Mouse (Mus musculus): ENCODE measurements around the gene Tmem203. TPM values are rescaled to one million over a fixed set of nuclear protein-coding genes. Genes with fewer than 3 reads are reported as not detected.

Tmem203 gene
- polyA plus RNA-seq, 1 experiment, result 1.6 TPM

- Histone ChIP-seq H3K36me3 (ENCODE audit: control insufficient read depth) (no peaks in the 10 kb centered on the region), H3K4me1 (ENCODE audit: control insufficient read depth) (peaks cover 34% of the 10 kb centered on the region), H3K9me3 (ENCODE audit: control insufficient read depth, low read length) (no peaks in the 10 kb centered on the region), H3K4me3 (replicated peaks) (no peak overlapping the region), H3K27me3 (ENCODE audit: control insufficient read depth) (peaks cover 7% of the 10 kb centered on the region)
- TF ChIP-seq GATA1 (IDR thresholded peaks at IDR 0.05; ENCODE audit: low read length) (no peak), TAL1 (IDR thresholded peaks at IDR 0.05; ENCODE audit: low read length) (no peak)
Observed at GRCm38 (mm10) chr2:25229582-25229981, 25.7 kb upstream of the Tmem203 start.

- no peaks in the 10 kb centered on the region for H3K9me3 ChIP-seq (ENCODE audit: control insufficient read depth, low read length)
- H3K27me3 ChIP-seq (ENCODE audit: control insufficient read depth), result peaks cover 7% of the 10 kb centered on the region
- peaks cover 30% of the 10 kb centered on the region for H3K4me1 ChIP-seq (ENCODE audit: control insufficient read depth)
- H3K4me3 ChIP-seq (replicated peaks), result no peak overlapping the region
- H3K36me3 ChIP-seq (ENCODE audit: control insufficient read depth), result no peaks in the 10 kb centered on the region
- TF ChIP-seq GATA1 (IDR thresholded peaks at IDR 0.05; ENCODE audit: low read length) (no peak), TAL1 (IDR thresholded peaks at IDR 0.05; ENCODE audit: low read length) (no peak)
Observed at GRCm38 (mm10) chr2:25230581-25230980, 24.7 kb upstream of the Tmem203 start.

GRCm38 (mm10) chr2:25231038-25231437 is 24.2 kb upstream of the Tmem203 start:
- Histone ChIP-seq H3K36me3 (ENCODE audit: control insufficient read depth) (no peaks in the 10 kb centered on the region), H3K27me3 (ENCODE audit: control insufficient read depth) (peaks cover 9% of the 10 kb centered on the region), H3K4me3 (replicated peaks) (no peak overlapping the region), H3K9me3 (ENCODE audit: control insufficient read depth, low read length) (no peaks in the 10 kb centered on the region), H3K4me1 (ENCODE audit: control insufficient read depth) (peaks cover 27% of the 10 kb centered on the region)
- no peak for TF ChIP-seq TAL1 (IDR thresholded peaks at IDR 0.05; ENCODE audit: low read length)
- no peak for TF ChIP-seq GATA1 (IDR thresholded peaks at IDR 0.05; ENCODE audit: low read length)

- no peaks in the 10 kb centered on the region for H3K9me3 ChIP-seq (ENCODE audit: control insufficient read depth, low read length)
- TF ChIP-seq TAL1 (IDR thresholded peaks at IDR 0.05; ENCODE audit: low read length) (no peak), GATA1 (IDR thresholded peaks at IDR 0.05; ENCODE audit: low read length) (no peak)
- peaks cover 16% of the 10 kb centered on the region for H3K27me3 ChIP-seq (ENCODE audit: control insufficient read depth)
- H3K4me3 ChIP-seq (replicated peaks), result no peak overlapping the region
- H3K4me1 ChIP-seq (ENCODE audit: control insufficient read depth), result peaks cover 18% of the 10 kb centered on the region
- H3K36me3 ChIP-seq (ENCODE audit: control insufficient read depth), result no peaks in the 10 kb centered on the region
Observed at GRCm38 (mm10) chr2:25233421-25233820, 21.8 kb upstream of the Tmem203 start.

GRCm38 (mm10) chr2:25234050-25234449 is 21.2 kb upstream of the Tmem203 start, which contains the start of gene Slc34a3:
Gene Slc34a3 (minus strand): TSS chr2:25234364.
- TF ChIP-seq GATA1 (IDR thresholded peaks at IDR 0.05; ENCODE audit: low read length), result no peak
- TF ChIP-seq TAL1 (IDR thresholded peaks at IDR 0.05; ENCODE audit: low read length), result no peak
- no peak within 1 kb of the TSS for H3K4me3 ChIP-seq (replicated peaks)
- peaks cover 15% of the 10 kb centered on the region for H3K4me1 ChIP-seq (ENCODE audit: control insufficient read depth)
- no peaks in the 10 kb centered on the region for H3K9me3 ChIP-seq (ENCODE audit: control insufficient read depth, low read length)
- peaks cover 16% of the 10 kb centered on the region for H3K27me3 ChIP-seq (ENCODE audit: control insufficient read depth)
- no peaks in the 10 kb centered on the region for H3K36me3 ChIP-seq (ENCODE audit: control insufficient read depth)

- no peak overlapping the region for H3K4me3 ChIP-seq (replicated peaks)
- no peaks in the 10 kb centered on the region for H3K36me3 ChIP-seq (ENCODE audit: control insufficient read depth)
- TF ChIP-seq TAL1 (IDR thresholded peaks at IDR 0.05; ENCODE audit: low read length) (no peak), GATA1 (IDR thresholded peaks at IDR 0.05; ENCODE audit: low read length) (no peak)
- no peaks in the 10 kb centered on the region for H3K9me3 ChIP-seq (ENCODE audit: control insufficient read depth, low read length)
- H3K27me3 ChIP-seq (ENCODE audit: control insufficient read depth), result peaks cover 16% of the 10 kb centered on the region
- H3K4me1 ChIP-seq (ENCODE audit: control insufficient read depth), result peaks cover 17% of the 10 kb centered on the region
Observed at GRCm38 (mm10) chr2:25234551-25235220, 20.6 kb upstream of the Tmem203 start.

- Histone ChIP-seq H3K36me3 (ENCODE audit: control insufficient read depth) (no peaks in the 10 kb centered on the region), H3K4me1 (ENCODE audit: control insufficient read depth) (peaks cover 36% of the 10 kb centered on the region), H3K9me3 (ENCODE audit: control insufficient read depth, low read length) (no peaks in the 10 kb centered on the region), H3K27me3 (ENCODE audit: control insufficient read depth) (peaks cover 22% of the 10 kb centered on the region), H3K4me3 (replicated peaks) (no peak within 1 kb of the TSS)
- TF ChIP-seq GATA1 (IDR thresholded peaks at IDR 0.05; ENCODE audit: low read length) (no peak), TAL1 (IDR thresholded peaks at IDR 0.05; ENCODE audit: low read length) (no peak)
Observed at GRCm38 (mm10) chr2:25236614-25237013, 18.6 kb upstream of the Tmem203 start, which contains the start of gene Rnf224. Gene Rnf224 (minus strand): TSS chr2:25236787.

- no peak overlapping the region for H3K4me3 ChIP-seq (replicated peaks)
- H3K36me3 ChIP-seq (ENCODE audit: control insufficient read depth), result no peaks in the 10 kb centered on the region
- H3K4me1 ChIP-seq (ENCODE audit: control insufficient read depth), result peaks cover 44% of the 10 kb centered on the region
- peaks cover 28% of the 10 kb centered on the region for H3K27me3 ChIP-seq (ENCODE audit: control insufficient read depth)
- no peaks in the 10 kb centered on the region for H3K9me3 ChIP-seq (ENCODE audit: control insufficient read depth, low read length)
- no peak for TF ChIP-seq GATA1 (IDR thresholded peaks at IDR 0.05; ENCODE audit: low read length)
Observed at GRCm38 (mm10) chr2:25237522-25237921, 17.7 kb upstream of the Tmem203 start.

- TF ChIP-seq GATA1 (IDR thresholded peaks at IDR 0.05; ENCODE audit: low read length) (no peak), TAL1 (IDR thresholded peaks at IDR 0.05; ENCODE audit: low read length) (no peak)
- Histone ChIP-seq H3K4me1 (ENCODE audit: control insufficient read depth) (peaks cover 47% of the 10 kb centered on the region), H3K27me3 (ENCODE audit: control insufficient read depth) (peaks cover 34% of the 10 kb centered on the region), H3K9me3 (ENCODE audit: control insufficient read depth, low read length) (no peaks in the 10 kb centered on the region), H3K36me3 (ENCODE audit: control insufficient read depth) (no peaks in the 10 kb centered on the region), H3K4me3 (replicated peaks) (no peak overlapping the region)
Observed at GRCm38 (mm10) chr2:25238106-25238505, 17.1 kb upstream of the Tmem203 start.

All from erythroblast, embryonic 14.5 days (primary cell).